Mouse (Mus musculus) liver, embryonic 14.5 days (tissue): Measurements from ENCODE around the gene Slx4ip.

Experiments
- CTCF ChIP-seq: IDR thresholded peaks from 2 replicates; pipeline ENCODE4 v1.5.1; 2016; ENCODE audit warnings: antibody characterized with exemption, low read depth, control low read depth
- EP300 ChIP-seq: IDR thresholded peaks from 2 replicates; pipeline ENCODE4 v1.6.1; 2016; ENCODE audit warnings: antibody characterized with exemption, low read depth

GRCm38 (mm10) chr2:137002031-137002430 is 111.0 kb downstream of the Slx4ip start:
- TF ChIP-seq EP300 (no peak), CTCF (no peak)
